18 mouse cellular contexts compared by ENCODE assay signal in the genomic region with DNA sequence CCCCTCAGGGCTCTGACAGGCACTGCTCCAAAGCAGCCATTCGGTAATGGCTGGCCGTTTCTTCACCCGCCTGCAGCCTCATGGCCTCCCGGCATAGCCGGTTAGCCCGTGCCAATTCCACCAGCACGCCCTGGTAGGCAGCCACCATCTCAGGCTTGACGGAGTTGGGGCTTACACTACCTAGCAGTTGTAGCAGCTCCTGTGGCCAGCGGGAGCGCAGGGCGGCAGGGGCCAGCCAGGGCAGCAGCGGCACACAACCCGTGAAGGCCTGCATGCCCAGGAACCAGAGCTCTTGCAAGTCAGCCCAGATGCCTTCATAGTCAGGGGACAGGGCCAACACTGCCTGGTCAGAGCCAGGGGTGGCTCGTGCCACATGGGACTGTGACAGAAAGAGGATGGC. TPM values are rescaled to one million over a fixed set of nuclear protein-coding genes. Genes with fewer than 3 reads are reported as not detected.
DNase-seq lines count a peak whose midpoint lies in the region; ATAC-seq and TF ChIP-seq lines count a peak whose summit lies in the region.
"Had no signal": no experiment of that assay in that cellular context is flagged by ENCODE, and none has a peak within 500 bp of the region (broad histone marks: within the 10 kb centered on the region; RNA-seq: fewer than 3 reads in every experiment).

No protein-coding gene starts in this region.

- H3K4me1 ChIP-seq in forebrain, embryonic 11.5 days (replicated peaks; ENCODE audit: control insufficient read depth, insufficient read depth, low read length), result 0 out of 2 replicates have a peak, but pooled peaks cover 5% of the 10 kb centered on the region
- peaks cover 4% of the 10 kb centered on the region for H3K4me1 ChIP-seq in forebrain, postnatal 0 days (ENCODE audit: insufficient read depth)
- peaks cover 4% of the 10 kb centered on the region for H3K4me1 ChIP-seq in midbrain, embryonic 11.5 days (ENCODE audit: control insufficient read depth, insufficient read depth, low read length)
- peaks cover 16% of the 10 kb centered on the region for H3K4me1 ChIP-seq in midbrain, embryonic 15.5 days

- no peak overlapping the region for H3K27ac ChIP-seq in forebrain, embryonic 11.5 days (ENCODE audit: low read depth, low read length)
- no peak overlapping the region for H3K27ac ChIP-seq in forebrain, postnatal 0 days (ENCODE audit: low read depth, low read length)
- no peak overlapping the region for H3K27ac ChIP-seq in midbrain, embryonic 11.5 days (ENCODE audit: low read depth, low read length)
- H3K27ac ChIP-seq in midbrain, embryonic 15.5 days, result no peak overlapping the region
- H3K27ac ChIP-seq: embryonic facial prominence, embryonic 15.5 days; forebrain, embryonic 12.5 days; kidney, embryonic 15.5 days; limb, embryonic 13.5 days; liver, embryonic 15.5 days had no signal

- no peak overlapping the region for H3K4me3 ChIP-seq in forebrain, embryonic 11.5 days (ENCODE audit: low read depth, low read length)
- no peak overlapping the region for H3K4me3 ChIP-seq in forebrain, postnatal 0 days (ENCODE audit: low read depth, low read length)
- H3K4me3 ChIP-seq in midbrain, embryonic 11.5 days (ENCODE audit: low read depth, low read length), result no peak overlapping the region
- H3K4me3 ChIP-seq in midbrain, embryonic 15.5 days, result no peak overlapping the region
- H3K4me3 ChIP-seq: embryonic facial prominence, embryonic 15.5 days; forebrain, embryonic 12.5 days; kidney, embryonic 15.5 days; limb, embryonic 13.5 days; liver, embryonic 15.5 days had no signal

- ATAC-seq in forebrain, embryonic 11.5 days (replicated peaks; ENCODE audit: low FRiP score), result no peak
- no peak for ATAC-seq in forebrain, postnatal 0 days
- peak; percentile 12; the same call in 1 of the 2 replicates for ATAC-seq in midbrain, embryonic 11.5 days (ENCODE audit: low FRiP score)
- ATAC-seq in midbrain, embryonic 15.5 days (replicated peaks), result no peak

- no peaks in the 10 kb centered on the region for H3K9me3 ChIP-seq in forebrain, embryonic 11.5 days (ENCODE audit: control insufficient read depth, low read length)
- no peaks in the 10 kb centered on the region for H3K9me3 ChIP-seq in forebrain, postnatal 0 days (ENCODE audit: low read length)
- no peaks in the 10 kb centered on the region for H3K9me3 ChIP-seq in midbrain, embryonic 11.5 days (ENCODE audit: control insufficient read depth, low read length)
- H3K9me3 ChIP-seq in midbrain, embryonic 15.5 days, result no peaks in the 10 kb centered on the region
- H3K9me3 ChIP-seq: embryonic facial prominence, embryonic 15.5 days; forebrain, embryonic 12.5 days; kidney, embryonic 15.5 days; limb, embryonic 13.5 days; liver, embryonic 15.5 days had no signal

- peaks cover 2% of the 10 kb centered on the region; the same call in 1 of the 2 replicates for H3K27me3 ChIP-seq in forebrain, embryonic 11.5 days (ENCODE audit: control insufficient read depth, insufficient read depth, low read length)
- no peaks in the 10 kb centered on the region for H3K27me3 ChIP-seq in forebrain, postnatal 0 days (ENCODE audit: insufficient read depth, low read length)
- peaks cover 34% of the 10 kb centered on the region for H3K27me3 ChIP-seq in midbrain, embryonic 11.5 days (ENCODE audit: control insufficient read depth, insufficient read depth, low read length)
- H3K27me3 ChIP-seq in midbrain, embryonic 15.5 days (replicated peaks), result peaks cover 25% of the 10 kb centered on the region
- H3K27me3 ChIP-seq: embryonic facial prominence, embryonic 15.5 days had no signal

- H3K4me2 ChIP-seq in forebrain, embryonic 11.5 days (ENCODE audit: low read depth, low read length, severe bottlenecking), result no peak overlapping the region
- H3K4me2 ChIP-seq in forebrain, postnatal 0 days (ENCODE audit: low read depth), result no peak overlapping the region
- no peak overlapping the region for H3K4me2 ChIP-seq in midbrain, embryonic 11.5 days
- no peak overlapping the region for H3K4me2 ChIP-seq in midbrain, embryonic 15.5 days
- H3K4me2 ChIP-seq: embryonic facial prominence, embryonic 15.5 days; forebrain, embryonic 12.5 days; kidney, embryonic 15.5 days; limb, embryonic 13.5 days; liver, embryonic 15.5 days had no signal

- no peak for TF ChIP-seq CTCF in forebrain, postnatal 0 days (IDR thresholded peaks at IDR 0.05; ENCODE audit: low read depth)

- DNase-seq in forebrain, embryonic 11.5 days (ENCODE audit: low spot score), result peak; percentile 52
- DNase-seq in forebrain, postnatal 0 days, result no peak
- no peak for DNase-seq in midbrain, embryonic 11.5 days (ENCODE audit: low spot score, missing footprints)
- DNase-seq in cerebellum, adult 18-20 months, result peak; percentile 59 to 69
- DNase-seq in cerebellum, postnatal 25 days, result peak; percentile 60 to 66
- DNase-seq in spleen, postnatal 14 days (ENCODE audit: low spot score in 2 of 2), result no peak

- no peak overlapping the region for H3K9ac ChIP-seq in forebrain, embryonic 11.5 days (ENCODE audit: low read length)
- H3K9ac ChIP-seq in forebrain, postnatal 0 days, result no peak overlapping the region
- H3K9ac ChIP-seq in midbrain, embryonic 11.5 days (ENCODE audit: low read length), result no peak overlapping the region
- no peak overlapping the region for H3K9ac ChIP-seq in midbrain, embryonic 15.5 days
- H3K9ac ChIP-seq: embryonic facial prominence, embryonic 15.5 days; forebrain, embryonic 12.5 days; kidney, embryonic 15.5 days; limb, embryonic 13.5 days; liver, embryonic 15.5 days had no signal

- H3K36me3 ChIP-seq in forebrain, embryonic 11.5 days (ENCODE audit: control insufficient read depth, insufficient read depth, low read length), result no peaks in the 10 kb centered on the region; the same call in 1 of the 2 replicates
- peaks cover 63% of the 10 kb centered on the region for H3K36me3 ChIP-seq in forebrain, postnatal 0 days (ENCODE audit: insufficient read depth)
- H3K36me3 ChIP-seq in midbrain, embryonic 11.5 days (ENCODE audit: control insufficient read depth, insufficient read depth, low read length), result peaks cover 7% of the 10 kb centered on the region; the same call in 1 of the 2 replicates
- peaks cover 21% of the 10 kb centered on the region for H3K36me3 ChIP-seq in midbrain, embryonic 15.5 days (replicated peaks)

- 90% methylated on average over 14 of the region's 14 CpGs for WGBS in forebrain, embryonic 11.5 days
- 85% methylated on average over 14 of the region's 14 CpGs for WGBS in forebrain, postnatal 0 days
- 89% methylated on average over 14 of the region's 14 CpGs for whole genome bisulfite sequencing in midbrain, embryonic 11.5 days
- 90% methylated on average over 14 of the region's 14 CpGs for WGBS in midbrain, embryonic 15.5 days

RNA-seq across cellular contexts. Expression of a gene that starts 8.4 kb away (rescaled TPM):
- polyA plus RNA-seq in forebrain, embryonic 11.5 days (2014; fragmentation: Nextera tagmentation; extraction: Ambion mirVana), result 37.3 and 39.7 TPM in 2 replicates
- total RNA-seq in forebrain, postnatal 0 days (2014; rRNA removed), result 308 and 339 TPM in 2 replicates
- polyA plus RNA-seq in forebrain, postnatal 0 days (2015; fragmentation: Nextera tagmentation; extraction: Ambion mirVana), result 205 and 223 TPM in 2 replicates
- 22.0 and 23.3 TPM in 2 replicates for polyA plus RNA-seq in midbrain, embryonic 11.5 days (2014; fragmentation: Nextera tagmentation; extraction: Ambion mirVana)
- 133 TPM in 2 replicates for polyA plus RNA-seq in midbrain, embryonic 15.5 days (2015; fragmentation: Nextera tagmentation; extraction: Ambion mirVana)

RNA-seq across cellular contexts. Expression of a gene that starts 8.5 kb away (rescaled TPM):
- polyA plus RNA-seq in forebrain, embryonic 11.5 days (2014; fragmentation: Nextera tagmentation; extraction: Ambion mirVana), result 30.1 and 31.5 TPM in 2 replicates
- 33.4 and 35.7 TPM in 2 replicates for total RNA-seq in forebrain, postnatal 0 days (2014; rRNA removed)
- 27.4 and 33.5 TPM in 2 replicates for polyA plus RNA-seq in forebrain, postnatal 0 days (2015; fragmentation: Nextera tagmentation; extraction: Ambion mirVana)
- 23.8 and 26.2 TPM in 2 replicates for polyA plus RNA-seq in midbrain, embryonic 11.5 days (2014; fragmentation: Nextera tagmentation; extraction: Ambion mirVana)
- 40.5 and 41.4 TPM in 2 replicates for polyA plus RNA-seq in midbrain, embryonic 15.5 days (2015; fragmentation: Nextera tagmentation; extraction: Ambion mirVana)

RNA-seq across cellular contexts. Expression of a gene that starts 8.8 kb away (rescaled TPM):
- polyA plus RNA-seq in forebrain, embryonic 11.5 days (2014; fragmentation: Nextera tagmentation; extraction: Ambion mirVana), result 0.21 and 0.32 TPM in 2 replicates
- 1.1 TPM in 2 replicates for total RNA-seq in forebrain, postnatal 0 days (2014; rRNA removed)
- 0.86 and 0.93 TPM in 2 replicates for polyA plus RNA-seq in forebrain, postnatal 0 days (2015; fragmentation: Nextera tagmentation; extraction: Ambion mirVana)
- 1.5 and 1.6 TPM in 2 replicates for polyA plus RNA-seq in midbrain, embryonic 11.5 days (2014; fragmentation: Nextera tagmentation; extraction: Ambion mirVana)
- 0.79 and 0.93 TPM in 2 replicates for polyA plus RNA-seq in midbrain, embryonic 15.5 days (2015; fragmentation: Nextera tagmentation; extraction: Ambion mirVana)
- total RNA-seq: common myeloid progenitor, adult 5-6 weeks; hematopoietic stem cell, adult 5-6 weeks; layer of hippocampus, adult 18-20 months; left cerebral cortex, adult 8-10 months had no signal
- polyA plus RNA-seq: heart, embryonic 14.5 days; kidney, embryonic 15.5 days; liver, embryonic 15.5 days; urinary bladder, adult 2 months had no signal

Comparison
In these comparisons a context has a peak if more than half of its experiments do, and no peak if none do; other contexts are left out.
1. DNase-seq: peak in forebrain, embryonic 11.5 days (single experiment), cerebellum, adult 18-20 months (2 of 2) and cerebellum, postnatal 25 days (2 of 2); none in forebrain, postnatal 0 days (single experiment), midbrain, embryonic 11.5 days (single experiment) and spleen, postnatal 14 days (0 of 2).